Mouse (Mus musculus) ES-CJ7 (cell line): Measurements from ENCODE around the gene 2700049A03Rik.
"Not testable (repeated sequence)": the region's sequence is repeated elsewhere in the genome, so short reads cannot be mapped to it uniquely, and the experiment has no call there.

Experiments used
- DNase-seq: peaks from one replicate; pipeline ENCODE4 v3.0.0; 2011; ENCODE audit warnings: low read depth, low spot score

2700049A03Rik gene

DNA sequence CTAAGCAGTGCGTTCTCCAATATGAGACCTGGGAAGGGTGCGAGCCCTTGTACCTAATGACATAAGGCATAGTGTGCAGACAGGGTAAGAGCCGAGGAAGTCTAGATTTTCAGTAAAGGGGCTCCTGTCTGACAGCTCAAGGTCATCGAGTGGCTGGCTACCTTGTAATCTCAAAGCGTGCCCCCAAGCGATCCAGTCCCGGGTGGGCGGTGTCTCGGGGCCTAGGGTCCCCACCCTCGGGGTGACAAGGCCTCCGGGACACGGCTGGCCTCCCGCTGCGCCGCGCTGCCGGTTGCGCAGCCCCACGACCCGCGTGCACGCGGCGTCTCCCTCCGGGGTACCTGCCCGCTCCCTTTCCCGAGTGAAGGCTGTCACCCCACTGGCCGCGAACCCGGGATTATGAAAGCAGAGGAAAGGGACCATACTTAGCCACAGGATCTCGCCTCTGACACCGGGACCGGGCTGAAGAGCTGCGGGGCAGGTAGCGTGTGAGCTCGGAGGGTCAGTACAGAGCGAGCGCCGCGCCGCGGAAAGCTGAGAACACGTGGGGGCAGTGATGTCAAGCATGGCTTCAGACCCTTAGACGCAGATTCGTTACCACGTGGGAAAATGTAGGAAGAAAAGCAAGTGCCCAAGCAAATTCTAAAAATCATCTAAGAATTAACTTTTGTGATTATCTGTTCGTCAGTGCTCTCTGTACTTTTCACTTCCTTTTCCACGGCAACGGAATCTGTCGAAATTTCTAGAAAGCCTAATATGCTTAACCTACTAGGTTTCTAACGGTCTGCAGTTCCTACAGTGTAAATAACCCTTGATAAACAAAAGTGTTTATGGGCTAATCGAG is at the start of gene 2700049A03Rik, which contains the start of gene Timm9:
TSS of gene 2700049A03Rik (plus strand) at position 719 of the 844 bp plus-strand sequence.
TSS of gene Timm9 (minus strand) at position 555 of the 844 bp plus-strand sequence.
- peak; percentile 91 for DNase-seq

DNA sequence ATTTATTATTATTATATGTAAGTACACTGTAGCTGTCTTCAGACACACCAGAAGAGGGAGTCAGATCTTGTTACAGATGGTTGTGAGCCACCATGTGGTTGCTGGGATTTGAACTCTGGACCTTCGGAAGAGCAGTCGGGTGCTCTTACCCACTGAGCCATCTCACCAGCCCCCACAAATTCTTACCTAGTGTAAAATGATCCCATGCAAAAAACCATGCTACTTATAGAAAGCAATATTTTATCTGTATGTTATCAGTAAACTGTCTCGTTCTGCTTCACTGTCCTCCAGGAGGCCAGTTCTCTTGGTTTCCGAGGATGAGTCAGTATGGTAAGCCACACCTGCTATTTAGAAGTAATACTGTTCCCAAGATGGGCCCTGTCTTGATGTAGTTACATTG is 32.4 kb upstream of the 2700049A03Rik start:
- not testable (repeated sequence) for DNase-seq

DNA sequence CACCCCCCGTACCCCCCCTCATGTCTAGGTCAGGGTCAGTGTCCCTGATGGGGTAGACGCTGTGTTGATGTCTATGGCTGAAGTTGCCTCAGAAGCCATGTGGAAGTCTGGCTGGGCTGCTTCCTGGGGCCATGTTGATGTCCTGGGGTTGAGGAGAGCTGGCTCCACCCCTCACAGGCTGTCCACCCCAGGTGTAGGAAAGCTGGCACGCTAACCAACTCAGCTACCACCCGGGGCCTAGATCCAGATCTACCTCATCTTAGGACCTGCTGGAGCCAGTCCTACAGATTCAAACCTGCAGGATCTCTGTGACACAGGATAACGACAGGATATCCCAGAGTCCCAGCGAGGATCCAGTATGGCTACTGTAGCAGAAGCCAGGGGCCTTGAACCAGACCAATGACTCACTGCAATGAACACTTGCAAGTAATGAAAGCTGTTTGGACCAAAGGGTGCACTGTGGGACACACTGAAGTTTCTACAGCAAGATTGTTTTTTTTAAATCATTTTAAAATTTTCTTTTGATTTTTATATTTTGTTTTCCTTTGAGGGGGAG is 29.4 kb upstream of the 2700049A03Rik start:
- no peak for DNase-seq

DNA sequence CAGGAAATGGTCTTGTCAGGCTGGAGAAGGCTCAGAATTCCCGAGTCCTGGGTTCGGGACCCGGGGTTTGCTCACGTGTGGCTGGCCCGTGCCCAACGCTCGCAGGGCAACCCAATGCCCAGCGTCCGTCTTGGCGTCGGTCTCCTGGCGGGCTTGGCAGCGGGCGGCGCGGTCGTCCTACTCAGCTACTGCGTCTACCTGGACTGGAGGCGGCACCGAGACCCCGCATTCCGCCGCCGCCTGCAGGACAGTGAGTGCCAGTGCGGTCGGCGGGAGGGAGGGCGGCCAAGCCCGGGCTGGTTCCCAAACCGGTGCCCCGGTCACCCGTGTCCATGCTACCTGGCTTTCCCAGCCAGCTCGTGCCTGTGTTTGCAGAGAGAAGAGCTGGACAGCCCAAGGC is 25.3 kb upstream of the 2700049A03Rik start, which contains the start of gene Tomm20l:
TSS of gene Tomm20l (plus strand) at position 98 of the 400 bp plus-strand sequence.
- no peak for DNase-seq

DNA sequence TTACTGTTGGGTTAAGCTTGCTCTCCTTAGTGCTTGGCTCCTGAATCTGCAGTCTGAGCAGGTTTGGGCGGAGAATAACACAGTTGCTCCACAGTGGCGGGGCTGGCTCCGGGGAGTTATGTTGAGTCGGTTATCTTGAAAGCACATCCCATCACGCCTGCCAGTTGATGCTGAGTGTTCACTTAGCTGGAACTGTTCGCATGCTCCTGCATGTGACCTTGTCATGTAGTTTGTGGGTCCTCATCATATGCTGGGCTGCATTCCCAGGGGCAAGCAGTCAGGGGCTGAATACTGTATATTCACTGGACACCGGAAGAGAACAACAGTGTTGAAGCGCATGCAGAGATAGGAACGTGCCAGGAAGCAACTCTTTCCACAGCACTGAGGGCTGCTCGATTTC is 23.6 kb upstream of the 2700049A03Rik start:
- DNase-seq: no peak

DNA sequence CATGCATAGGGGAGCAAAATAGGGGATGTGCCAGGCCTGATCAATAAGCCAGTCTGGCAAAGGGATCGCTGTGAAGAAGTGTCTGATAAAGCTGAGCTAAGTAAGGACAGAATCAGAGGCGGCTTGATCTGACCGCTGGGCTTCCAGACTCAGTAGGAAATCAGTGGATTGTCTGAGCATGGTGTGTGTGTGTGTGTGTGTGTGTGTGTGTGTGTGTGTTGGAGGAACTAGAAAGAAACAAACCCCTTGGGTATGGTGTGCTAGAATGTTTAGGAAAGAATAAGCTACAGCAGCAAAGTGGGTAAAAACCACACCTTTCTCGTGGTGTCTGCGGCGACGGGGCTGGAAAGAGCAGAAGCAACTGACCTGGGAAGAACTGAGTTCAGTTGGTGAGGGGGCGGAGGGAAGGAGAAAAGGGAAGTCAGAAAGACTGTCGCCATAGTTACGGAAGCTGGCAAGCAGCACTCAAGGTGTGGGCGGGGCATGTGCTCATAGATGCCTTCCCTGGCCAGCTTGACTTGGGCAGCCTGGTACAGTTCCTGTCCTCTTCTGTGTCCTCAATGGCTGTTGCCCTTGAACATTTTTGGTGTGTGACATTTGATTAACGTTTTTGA is 22.9 kb upstream of the 2700049A03Rik start:
- DNase-seq: peak; percentile 59

DNA sequence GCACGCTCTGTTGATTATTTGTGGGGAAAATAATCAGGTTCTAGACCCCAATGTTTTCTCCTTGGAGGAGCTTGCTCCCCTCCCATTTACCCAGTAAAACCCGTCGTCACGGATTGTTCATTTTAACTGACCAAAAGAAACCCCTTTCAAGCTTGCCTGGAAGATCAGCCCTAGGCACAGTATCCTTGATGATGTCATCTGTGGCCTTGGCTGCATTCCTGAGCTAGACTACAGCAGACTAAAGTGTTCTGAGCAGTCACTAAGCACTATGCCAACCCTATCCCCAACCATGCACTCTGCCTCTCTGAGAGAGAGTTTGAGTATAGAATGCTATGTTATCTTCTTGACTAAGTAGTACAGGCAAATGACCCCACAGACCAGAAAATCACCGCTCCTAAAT is 20.2 kb upstream of the 2700049A03Rik start:
- DNase-seq: no peak

DNA sequence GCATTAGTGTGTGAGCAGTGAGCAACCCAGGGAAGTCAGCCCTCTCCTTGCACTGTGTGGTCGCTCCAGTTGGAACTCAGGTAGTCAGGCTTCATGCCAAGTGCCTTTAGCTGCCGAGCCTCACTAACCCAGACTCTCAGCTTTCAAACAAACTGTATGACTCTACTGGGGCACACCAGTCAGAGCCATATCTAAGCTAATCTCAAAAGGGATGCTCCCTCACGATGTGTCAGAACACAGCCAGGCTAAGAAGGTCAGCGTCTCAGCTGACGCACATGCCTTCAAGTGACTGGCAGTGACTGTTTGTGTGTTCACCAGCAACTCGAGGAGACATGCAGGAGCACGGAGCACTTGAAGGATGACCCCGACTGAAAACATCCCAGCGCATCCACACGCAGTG is 13.9 kb upstream of the 2700049A03Rik start:
- DNase-seq: no peak

DNA sequence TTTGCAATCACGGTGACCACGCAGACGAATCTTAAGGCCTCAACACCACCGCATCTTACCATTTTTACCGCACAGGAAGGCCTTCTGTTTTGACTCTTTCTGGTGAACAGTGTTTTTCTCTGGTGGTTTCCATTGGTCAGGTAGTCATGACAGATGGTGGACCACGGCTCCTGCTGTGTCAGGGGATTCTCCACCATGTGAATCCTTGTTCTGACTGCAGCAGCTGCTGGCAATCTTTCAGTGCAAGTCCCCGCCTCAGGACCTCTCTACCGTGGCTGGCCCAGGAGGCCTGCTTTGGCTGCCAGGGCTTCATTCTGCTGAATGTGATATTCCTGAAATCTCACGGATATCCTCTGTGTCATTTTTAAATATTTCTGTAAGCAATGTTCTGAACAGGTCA is 13.4 kb upstream of the 2700049A03Rik start:
- no peak for DNase-seq

DNA sequence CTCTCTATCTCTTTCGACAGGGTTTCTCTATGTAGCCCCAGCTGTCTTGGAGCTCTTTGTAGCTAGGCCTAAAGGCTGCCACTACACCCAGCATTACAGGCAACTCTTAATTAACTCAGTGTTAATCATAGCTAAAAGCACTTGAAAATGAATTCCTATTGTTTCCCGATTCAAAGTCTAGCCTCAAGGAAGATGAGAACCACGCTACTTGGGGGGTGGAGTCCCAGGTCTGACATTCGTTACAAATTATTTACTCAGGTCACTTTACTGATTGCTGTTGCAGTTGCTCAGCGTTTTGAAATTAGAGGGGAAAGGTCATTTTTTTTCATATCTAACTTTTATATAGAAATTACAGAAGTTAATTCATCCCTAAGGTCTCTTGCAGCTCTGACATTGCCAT is 1.1 kb upstream of the 2700049A03Rik start:
- DNase-seq: no peak

DNA sequence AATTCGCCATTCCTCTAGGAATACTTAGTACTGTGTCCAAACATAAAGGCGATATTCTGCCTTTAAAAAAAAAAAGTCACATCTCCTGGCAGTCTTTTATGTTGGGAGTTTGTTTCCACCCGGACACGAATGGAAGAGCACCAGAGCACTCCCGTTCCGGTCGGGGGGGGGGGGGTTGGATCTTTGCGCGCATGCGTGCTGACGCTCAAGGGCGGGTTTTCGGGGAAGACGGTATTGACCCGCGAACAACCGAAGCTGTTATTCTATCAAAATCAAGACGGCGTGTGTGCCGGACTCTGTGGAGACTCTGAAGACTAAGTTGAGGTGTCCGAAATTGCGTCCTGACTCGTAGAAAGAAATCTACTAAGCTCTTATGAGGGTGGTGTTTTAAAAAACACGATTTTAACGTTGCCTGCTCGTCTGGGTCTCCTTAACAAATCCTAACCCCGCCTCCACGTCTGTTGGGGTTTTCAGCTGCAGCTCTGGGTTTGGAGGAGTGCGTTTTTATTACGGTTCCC is 385 bp downstream of the 2700049A03Rik start:
- DNase-seq: peak; percentile 95

DNA sequence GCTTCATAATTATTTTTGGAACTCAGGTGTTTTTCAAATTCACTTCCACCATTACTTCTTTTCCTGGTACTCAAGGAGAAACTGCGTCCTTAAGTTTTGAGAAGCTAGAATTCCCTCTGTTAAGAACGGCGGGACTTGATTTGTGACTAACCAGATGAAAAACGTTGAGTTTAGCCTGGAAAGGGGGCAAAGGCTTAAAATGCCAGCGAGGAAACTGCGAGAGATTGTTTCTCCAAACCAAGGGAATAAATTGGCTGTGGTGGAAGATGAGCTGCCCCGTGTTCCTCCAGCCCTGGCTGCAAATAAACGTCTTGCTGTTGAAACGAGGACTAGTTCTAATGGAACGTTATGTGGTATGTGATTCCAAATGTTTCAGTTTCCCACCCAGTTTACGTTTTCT is 1.0 kb downstream of the 2700049A03Rik start:
- no peak for DNase-seq

DNA sequence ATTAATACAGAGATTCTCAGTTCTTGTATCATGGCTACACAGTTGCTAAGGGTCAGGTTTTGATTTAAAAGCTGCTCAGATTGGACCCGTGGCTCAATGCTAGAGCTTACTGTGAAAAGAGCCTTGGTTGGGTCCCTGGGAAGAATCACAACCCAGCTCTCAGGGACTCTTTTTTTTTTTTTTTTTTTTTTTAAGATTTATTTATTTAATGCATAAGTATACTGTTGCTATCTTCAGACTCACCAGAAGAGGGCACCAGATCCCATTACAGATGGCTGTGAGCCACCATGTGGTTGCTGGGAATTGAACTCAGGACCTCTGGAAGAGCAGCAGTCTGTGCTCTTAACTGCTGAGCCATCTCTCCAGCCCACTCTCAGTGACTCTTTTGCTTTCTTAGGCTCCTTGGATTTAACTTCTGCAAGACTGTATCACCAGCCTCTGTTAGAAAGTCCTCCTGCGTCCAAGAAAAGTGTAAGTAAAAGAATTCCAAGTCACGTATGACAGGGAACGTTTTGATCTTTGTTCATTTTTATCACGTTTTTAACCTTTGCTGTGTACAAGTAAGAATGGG is 2.7 kb downstream of the 2700049A03Rik start:
- no peak for DNase-seq

DNA sequence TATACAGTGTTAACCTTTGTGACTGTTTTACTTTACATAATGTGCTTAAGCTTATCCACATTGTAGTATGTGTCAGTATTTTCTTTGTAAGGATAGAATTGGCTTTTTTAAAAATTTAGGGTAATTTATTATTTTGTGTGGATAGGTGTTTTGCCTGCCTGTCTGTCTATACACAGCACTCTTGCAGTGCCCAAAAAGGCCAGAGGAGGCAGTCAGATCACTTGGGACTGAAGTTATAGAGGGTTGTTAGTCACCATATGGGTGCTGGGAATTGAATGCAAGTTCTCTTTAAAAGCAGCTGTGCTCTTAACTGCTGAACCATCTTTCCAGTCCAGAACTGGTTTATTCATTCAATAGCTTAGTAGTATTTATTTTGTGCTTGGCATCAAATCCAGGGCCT is 4.5 kb downstream of the 2700049A03Rik start:
- DNase-seq: peak; percentile 41

DNA sequence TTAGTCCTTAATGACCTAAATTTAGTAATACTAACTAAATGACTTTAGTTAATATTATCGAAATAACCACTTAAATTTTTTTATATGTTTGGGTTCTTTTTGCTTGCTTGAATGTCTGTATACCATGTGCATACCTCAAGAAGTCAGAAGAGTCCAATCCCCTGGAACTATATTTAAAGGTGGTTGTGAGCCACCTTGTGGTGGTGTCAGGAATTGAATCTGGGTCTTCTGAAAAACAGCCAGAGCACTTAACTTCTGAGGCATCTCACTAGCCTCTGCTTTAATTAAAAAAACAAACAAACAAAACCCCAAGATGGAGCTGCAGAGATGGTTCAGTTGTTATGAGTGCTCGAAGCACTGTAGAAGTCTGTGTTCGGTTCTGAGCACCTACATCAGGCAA is 11.0 kb downstream of the 2700049A03Rik start:
- DNase-seq: peak; percentile 48

DNA sequence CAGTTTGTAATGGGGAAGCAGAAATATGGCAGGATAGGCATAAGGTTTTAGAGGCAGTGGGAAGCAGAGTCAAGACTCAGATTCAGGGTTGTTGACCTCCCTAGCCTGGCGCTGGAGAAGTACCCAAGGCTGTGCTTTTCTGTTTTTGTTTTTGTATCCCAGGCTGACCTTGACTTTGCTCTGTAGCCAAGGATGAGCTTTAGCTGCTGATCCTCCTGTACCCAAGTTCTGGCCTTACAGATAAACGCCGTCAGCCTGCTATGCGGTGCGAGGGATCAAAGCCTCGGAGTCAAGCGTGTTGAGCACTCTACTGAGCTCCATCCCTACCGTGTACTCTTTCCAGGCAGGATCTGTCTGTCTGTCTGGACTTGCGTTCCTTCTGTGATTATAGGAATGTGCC is 12.2 kb downstream of the 2700049A03Rik start:
- no peak for DNase-seq

DNA sequence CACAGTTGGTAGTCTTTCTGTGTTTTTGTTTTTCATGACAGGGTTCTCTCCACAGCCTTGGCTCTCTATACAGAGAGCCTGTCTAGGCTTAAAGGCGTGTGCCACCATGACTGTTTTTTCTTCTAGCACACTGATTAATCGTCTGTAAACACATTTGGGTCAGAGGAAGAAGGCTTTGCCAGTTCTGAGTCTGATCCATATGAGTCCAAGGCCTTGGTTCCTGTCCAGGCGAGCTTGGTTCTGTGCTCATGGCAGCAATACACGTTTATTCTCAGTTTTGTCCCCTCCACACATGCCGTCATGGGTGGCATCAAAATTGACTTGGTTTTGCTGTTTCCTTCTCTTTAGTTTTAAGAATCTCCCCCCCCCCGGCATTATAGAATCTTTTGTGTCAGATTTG is 12.8 kb downstream of the 2700049A03Rik start:
- no peak for DNase-seq

DNA sequence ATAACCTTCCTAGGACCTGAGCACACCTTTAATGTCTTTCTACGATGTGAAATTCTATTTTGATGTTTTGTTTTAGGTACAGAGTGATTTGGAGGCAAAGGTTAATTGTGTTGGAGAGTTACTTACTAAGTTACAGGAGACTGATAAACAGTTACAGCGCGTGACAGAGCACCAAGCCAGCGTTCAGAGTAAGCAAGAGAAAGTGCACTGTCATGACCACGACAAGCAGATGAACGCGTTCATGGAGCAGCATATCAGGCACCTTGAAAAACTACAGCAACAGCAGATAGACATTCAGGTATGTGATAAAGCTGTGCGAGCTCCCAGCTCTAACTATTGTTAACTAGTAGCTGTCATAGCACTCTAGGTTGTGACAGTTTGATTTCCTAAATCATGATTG is 13.5 kb downstream of the 2700049A03Rik start:
- no peak for DNase-seq

DNA sequence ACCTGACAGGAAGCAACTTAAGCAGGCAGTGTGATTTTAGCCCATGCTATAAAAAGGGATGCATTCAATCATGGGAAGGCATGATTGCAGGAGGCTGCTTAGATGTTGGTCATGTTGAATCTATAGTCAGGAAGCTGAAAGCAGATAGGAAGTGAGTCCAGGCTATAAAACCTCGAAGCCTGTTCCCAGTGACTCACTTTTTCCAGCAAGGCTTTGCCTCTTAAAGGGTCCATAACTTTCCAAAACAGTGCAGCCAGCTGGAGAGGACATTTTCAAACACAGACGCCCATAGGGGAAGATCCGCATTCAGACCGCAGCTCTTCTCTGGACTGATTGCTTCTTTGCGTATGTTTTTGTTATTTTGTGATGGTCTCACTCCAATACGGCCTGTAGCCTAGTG is 18.3 kb downstream of the 2700049A03Rik start:
- no peak for DNase-seq

DNA sequence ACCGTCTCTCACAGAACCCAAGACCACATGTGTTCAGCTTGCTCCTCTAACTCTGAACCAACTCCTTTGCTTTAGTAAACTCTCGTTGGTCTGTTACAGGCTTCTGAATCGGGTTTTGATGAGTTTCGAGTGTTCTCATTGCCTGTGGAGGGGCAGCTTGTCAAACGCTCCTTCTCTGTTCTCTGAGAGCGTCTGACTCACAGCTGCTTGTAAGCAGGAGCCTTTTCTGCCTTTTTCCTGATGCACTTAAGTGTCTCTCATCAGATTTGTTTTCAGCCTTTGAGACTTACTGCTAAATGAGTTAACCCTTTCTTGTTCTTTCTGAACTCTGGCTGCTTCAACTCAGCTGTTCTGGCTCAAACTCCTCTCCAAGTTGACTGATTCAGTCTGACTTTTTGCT is 21.3 kb downstream of the 2700049A03Rik start:
- DNase-seq: no peak

DNA sequence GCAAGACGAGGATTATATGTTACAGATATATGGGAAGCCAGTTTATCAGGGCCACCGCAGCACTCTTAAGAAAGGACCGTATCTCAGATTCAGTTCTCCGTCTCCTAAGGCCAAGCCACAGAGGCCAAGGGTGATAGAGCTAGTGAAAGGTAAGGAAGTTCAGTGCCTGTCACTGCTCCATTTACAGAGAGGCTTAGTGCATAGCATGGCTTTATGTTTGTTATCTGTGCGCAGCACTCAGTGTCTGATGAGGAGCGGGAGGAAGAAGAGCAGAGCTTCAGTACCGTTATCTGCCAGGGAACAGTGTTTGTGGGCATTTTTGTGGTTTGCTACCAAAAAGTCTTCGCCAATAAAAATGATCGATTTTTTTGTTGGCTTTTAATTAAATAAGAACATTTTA is 27.8 kb downstream of the 2700049A03Rik start:
- DNase-seq: no peak

DNA sequence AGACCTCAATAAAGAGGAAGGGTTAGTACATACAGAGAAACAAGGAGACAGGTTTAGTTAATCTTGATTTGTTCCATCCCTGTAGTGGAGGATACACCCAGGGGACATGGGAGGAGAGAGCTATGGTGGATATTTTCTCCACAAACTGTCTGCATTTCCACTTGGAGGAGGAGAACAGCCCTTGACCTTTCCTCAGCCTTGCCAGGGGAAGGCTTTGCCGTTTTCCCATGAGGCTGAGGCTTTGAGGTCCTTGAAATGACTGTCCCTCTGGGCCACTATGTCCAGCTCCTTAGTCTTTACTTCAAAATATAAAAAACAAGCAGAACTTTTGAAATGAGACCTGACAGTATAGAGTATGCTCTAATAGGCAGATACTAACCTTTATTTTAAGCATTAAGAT is 33.3 kb downstream of the 2700049A03Rik start:
- DNase-seq: no peak
